Mouse (Mus musculus): ENCODE measurements at regions not wholly inside any gene's neighbourhood (a gene's known extent, or its start where the extent isn't known, plus 50 kb on each side); places are given as distances from the start of the nearest gene placed in this dataset.

GRCm38 (mm10) chr17:76849744-76850143 is 1298.0 kb upstream of the Fam98a start:
- no peaks in the 10 kb centered on the region for H3K27me3 ChIP-seq
- no peak overlapping the region for H3K4me3 ChIP-seq
- H3K36me3 ChIP-seq, result no peaks in the 10 kb centered on the region
- peak overlapping the region; percentile 75 for H3K27ac ChIP-seq
- H3K9ac ChIP-seq, result no peak overlapping the region
- H3K4me1 ChIP-seq (replicated peaks), result no peaks in the 10 kb centered on the region
- H3K4me2 ChIP-seq, result no peak overlapping the region
- no peaks in the 10 kb centered on the region for H3K9me3 ChIP-seq (replicated peaks)
- ATAC-seq (replicated peaks; ENCODE audit: insufficient number of reproducible peaks, insufficient read depth, low FRiP score, low read depth), result peak; percentile 69
- 19% methylated on average over 2 of the region's 2 CpGs for WGBS

- H3K4me1 ChIP-seq (replicated peaks), result no peaks in the 10 kb centered on the region
- no peak overlapping the region for H3K9ac ChIP-seq
- H3K27ac ChIP-seq, result no peak overlapping the region
- ATAC-seq (replicated peaks; ENCODE audit: insufficient number of reproducible peaks, insufficient read depth, low FRiP score, low read depth), result no peak
- no peaks in the 10 kb centered on the region for H3K27me3 ChIP-seq
- H3K4me2 ChIP-seq, result no peak overlapping the region
- no peak overlapping the region for H3K4me3 ChIP-seq
- no peaks in the 10 kb centered on the region for H3K9me3 ChIP-seq (replicated peaks)
- H3K36me3 ChIP-seq, result no peaks in the 10 kb centered on the region
These were observed 1296.6 kb upstream of the Fam98a start for GRCm38 (mm10) chr17:76848307-76848706.

- Histone ChIP-seq H3K9ac (no peak overlapping the region), H3K9me3 (replicated peaks) (no peaks in the 10 kb centered on the region), H3K4me1 (replicated peaks) (no peaks in the 10 kb centered on the region), H3K4me2 (no peak overlapping the region), H3K27ac (no peak overlapping the region), H3K36me3 (no peaks in the 10 kb centered on the region), H3K27me3 (no peaks in the 10 kb centered on the region), H3K4me3 (no peak overlapping the region)
- no peak for ATAC-seq (replicated peaks; ENCODE audit: insufficient number of reproducible peaks, insufficient read depth, low FRiP score, low read depth)
- 56% methylated on average over 1 of the region's 1 CpGs for WGBS
These were observed 1266.2 kb upstream of the Fam98a start for GRCm38 (mm10) chr17:76817936-76818335.

Data from heart, embryonic 15.5 days (tissue).